Mouse (Mus musculus): Measurements from ENCODE around the gene Elf1.

The Elf1 gene

DNA sequence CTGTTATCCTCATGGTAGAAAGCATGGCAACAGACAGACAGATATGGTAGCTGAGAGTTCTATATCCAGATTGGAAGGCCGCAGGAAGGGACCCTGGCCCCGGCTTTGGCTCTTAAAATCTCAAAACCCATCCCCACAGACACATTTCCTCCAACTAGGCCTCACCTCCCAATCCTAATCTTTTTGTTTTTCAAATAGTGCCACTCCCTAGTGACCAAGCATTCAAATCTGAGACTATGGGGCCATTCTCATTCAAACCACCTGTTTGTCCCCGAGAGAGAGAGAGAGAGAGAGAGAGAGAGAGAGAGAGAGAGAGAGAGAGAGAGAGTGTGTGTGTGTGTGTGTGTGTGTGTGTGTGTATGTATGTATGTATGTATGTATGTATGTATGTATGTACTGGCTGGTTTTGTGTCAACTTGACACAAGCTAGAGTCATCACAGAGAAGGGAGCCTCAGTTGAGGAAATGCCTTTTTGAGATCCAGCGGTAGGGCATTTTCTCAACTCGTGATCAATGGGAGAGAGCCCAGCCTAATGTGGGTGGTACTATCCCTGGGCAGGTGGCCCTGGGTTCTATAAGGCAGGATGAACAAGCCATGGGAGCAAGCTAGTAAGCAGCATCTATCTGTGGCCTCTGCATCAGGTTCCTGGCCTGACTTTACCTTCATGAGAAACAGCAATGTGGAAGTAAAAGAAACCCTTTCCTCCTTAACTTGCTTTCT, 102.7 kb downstream of the Elf1 start:
- DNase-seq = no peak

DNA sequence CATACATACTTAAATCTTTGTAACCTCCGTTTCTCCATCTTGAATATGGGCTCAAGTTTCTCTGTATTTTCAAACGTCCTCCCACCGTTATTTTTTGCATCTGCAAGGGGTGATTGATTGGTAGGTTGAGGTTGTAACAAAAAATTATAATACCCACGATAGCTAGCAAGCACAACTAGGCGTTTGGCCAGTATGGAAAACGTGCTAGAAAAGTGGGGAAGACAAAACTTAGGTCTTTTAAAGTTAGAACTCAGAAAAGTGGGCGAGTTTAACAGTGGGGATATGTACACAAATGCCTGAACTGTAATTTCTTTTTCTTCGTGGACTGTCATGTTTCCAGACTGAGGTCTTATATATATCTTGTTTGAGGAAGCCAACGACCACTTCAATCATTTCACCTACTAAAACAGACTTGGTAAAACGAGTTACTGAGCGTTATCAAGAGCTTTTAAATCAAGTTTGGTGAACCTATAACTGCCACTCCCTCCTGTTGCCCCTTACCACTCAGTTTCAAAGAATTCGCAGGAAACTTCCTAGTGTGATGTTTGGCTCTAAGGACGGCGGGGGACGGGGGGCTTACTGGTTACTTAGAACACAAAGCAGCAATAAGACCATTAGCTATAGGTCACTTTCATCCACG, 105.6 kb downstream of the Elf1 start:
- DNase-seq = no peak

DNA sequence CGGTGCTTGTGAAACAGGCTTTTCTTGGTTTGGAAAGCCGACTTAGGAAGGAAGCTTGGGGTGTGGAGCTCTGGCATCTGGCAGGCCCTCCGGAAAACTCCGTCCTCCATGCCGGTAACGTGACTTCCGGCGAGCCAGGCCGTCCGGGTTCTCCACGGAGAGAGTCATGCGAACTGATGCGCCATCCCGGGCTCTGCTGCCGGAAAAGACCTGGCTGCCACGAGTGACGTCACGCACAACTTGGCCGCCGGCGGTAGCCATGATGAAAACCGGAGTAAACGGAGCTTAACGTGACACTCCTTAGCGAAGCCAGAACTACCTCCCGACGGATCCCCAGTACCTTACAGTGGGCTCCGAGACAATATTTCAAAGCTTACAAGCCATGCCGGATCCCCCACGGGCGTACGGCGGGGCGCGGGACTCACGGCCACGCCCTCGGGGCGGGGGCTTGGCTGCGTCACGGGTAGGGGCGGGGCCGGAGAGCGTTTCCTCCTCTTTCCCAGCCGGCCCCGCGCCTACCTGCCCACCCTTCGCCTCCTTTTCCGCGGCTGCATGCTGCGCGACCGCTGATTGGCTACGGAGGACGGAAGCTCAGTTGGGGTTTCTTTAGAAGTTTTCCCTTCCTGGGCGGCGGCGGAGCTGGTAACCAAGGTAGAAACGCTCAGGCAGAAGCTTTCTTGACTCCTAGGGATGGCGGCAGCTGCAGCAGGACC, 106.3 kb downstream of the Elf1 start, which contains the start of gene Sugt1:
Sugt1 (plus strand) TSS at position 553 of the 713 bp plus-strand sequence.
- DNase-seq = peak; percentile 98

DNA sequence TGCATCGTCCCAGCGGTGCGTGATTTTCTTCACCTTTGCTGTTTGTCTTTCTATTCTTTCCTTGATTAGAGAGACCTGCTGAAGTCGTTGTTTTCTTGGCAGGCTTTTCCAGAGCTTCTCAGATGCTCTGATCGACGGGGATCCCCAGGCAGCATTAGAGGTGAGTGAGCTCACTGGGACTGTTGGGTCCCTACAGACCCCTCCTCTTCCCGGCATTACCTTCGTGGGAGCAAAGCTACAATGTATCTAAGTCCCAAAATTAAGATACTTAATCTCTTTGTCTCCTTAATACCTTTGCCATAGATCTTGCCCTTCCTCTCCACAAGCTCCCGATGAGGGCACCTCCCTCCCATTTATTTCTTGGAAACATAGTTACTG, 106.8 kb downstream of the Elf1 start:
- DNase-seq = no peak

DNA sequence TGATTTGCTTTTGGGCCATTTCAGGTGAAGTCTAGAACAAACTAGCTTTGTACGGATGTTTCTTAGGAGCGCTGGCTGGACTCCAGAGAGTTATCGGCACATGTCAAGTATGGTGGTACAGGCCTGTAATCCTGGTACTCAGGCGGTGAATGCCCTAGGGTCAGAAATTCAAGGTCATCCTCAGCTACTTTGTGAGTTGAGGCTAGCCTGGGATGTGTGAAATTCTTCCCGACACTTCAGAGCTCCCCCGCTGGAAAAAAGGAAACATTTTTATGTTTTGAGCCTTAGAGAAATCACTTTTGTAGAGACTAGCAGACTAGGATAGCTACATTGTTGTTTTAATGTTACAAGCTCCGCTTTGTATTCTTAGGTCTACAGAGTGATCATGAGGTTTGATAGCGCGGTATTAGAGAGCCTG, 107.5 kb downstream of the Elf1 start:
- DNase-seq = no peak

DNA sequence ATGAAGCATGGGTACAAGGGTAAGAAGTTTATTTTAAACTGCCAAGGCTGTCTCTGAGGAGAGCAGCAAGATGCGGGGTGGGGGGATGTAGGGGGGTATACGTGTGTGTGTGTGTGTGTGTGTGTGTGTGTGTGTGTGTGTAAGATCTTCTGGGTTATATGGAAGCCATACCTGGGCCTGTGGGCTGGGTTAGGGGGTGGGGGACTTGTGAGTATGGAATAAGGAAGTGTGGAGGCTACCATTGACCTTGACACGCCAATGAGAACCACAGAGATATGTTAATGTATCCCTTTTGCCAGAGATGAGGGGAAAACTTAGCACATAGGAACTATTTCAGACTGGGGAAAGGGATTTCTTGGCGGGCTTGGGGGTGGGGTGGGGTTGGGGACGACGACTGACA, 108.4 kb downstream of the Elf1 start:
- DNase-seq = no peak

DNA sequence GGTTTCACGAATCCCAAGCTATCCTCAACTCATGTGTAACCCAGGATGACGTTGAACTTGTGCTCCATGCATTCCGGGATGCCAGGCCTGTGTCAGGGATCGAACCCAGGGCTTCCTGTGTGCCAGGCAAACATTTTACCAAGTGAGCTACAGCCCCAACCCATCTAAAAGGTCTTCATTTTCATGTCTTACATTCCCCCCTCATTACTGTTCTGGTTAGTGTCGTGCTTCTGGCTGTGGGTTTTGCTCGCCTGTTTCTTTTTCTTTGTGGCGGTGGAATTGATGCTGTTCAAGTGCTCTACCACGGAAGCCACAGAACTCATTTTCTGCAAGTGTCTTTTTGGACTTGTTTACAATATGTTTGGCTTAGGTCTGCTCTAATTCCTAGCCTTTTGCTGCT, 109.9 kb downstream of the Elf1 start:
- DNase-seq = no peak

DNA sequence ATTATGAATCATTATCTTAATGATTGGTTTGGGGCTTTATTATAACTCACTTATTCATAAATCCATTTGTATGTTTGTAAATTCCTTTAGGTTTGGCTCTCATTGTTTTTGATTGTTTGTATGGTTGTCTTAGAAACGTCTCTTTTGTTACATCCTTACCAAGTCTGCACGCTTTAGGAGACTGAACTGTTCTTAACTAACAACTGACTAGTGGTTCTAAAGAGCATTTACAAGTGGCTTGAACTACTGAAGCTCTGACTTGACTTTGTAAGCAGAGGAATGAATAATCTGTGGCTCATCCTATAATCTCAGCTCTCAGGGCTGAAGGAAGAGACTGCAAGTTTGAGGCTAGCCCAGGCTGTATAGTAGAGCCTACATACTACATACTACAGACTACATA, 110.6 kb downstream of the Elf1 start:
- no peak for DNase-seq

DNA sequence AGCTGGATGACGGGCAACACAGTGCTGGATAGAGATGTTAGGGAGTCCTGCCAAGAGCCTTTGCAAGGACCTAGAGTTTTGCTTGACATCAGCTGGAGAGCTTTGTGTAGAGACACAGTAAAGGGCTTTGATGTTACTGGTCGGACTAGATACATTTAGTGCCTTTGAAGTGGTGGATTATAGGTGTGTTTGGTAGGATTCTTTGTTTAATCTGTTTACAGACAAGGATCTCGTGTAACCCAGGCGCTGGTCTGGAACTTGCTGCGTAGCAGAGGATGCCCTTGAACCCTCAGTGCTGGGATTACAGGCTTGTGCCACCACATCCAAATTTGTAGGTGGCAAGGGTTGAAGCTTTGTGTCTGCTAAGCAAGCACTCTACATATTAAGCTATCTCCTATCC, 113.1 kb downstream of the Elf1 start:
- DNase-seq = no peak

DNA sequence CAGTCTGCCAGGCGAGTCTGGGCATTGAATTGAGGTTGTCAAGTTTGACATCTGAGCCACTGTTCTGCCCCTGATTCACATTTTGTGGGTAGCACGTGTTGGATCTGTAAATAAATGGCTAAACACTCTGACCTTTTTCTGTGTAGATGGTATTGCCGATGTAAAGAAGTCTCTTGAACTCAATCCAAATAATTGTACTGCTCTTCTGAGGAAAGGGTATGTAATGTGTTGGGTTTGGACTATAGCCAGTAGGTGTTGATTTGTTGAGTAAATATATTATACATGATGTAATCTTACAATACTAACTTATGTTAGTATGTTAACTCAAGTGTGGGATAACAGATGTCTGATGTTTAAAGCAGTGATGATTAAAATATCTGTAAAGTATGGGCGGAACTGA, 115.6 kb downstream of the Elf1 start:
- DNase-seq = no peak

DNA sequence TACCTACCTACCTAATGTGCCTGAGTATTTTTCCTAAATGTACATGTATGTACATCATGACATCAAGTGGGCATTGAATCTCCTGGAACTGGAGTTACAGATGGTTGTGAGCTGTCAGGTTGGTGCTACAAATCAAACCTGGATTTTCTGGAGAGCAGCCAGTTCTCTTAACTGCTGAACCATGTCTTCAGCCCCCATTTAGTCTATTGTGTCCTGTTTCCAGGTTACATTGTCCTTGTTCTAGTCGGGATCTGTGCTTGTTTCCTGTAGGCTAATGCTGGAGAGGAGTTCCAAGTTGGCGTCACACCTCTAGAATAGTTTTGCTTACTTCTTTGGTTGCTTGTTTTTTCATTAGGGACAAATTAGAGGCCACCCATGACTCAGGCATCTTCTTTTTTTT, 124.9 kb downstream of the Elf1 start:
- DNase-seq = no peak

DNA sequence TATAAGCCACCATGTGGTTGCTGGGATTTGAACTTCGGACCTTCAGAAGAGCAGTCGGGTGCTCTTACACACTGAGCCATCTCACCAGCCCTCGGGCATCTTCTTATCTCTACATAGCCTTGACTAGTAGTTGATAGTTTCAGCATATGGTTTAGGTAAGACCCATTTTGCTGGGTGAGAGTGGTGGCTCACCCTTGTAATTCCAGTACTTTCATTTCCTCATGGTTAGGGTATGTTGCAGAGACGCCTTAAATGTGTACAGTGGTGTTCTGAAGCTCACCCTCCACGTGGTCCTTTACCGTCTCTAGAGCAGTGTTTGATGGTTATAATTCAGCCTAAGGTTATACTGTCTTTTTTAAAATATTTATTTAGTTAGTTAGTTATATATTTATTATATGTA, 125.4 kb downstream of the Elf1 start:
- DNase-seq = no peak

DNA sequence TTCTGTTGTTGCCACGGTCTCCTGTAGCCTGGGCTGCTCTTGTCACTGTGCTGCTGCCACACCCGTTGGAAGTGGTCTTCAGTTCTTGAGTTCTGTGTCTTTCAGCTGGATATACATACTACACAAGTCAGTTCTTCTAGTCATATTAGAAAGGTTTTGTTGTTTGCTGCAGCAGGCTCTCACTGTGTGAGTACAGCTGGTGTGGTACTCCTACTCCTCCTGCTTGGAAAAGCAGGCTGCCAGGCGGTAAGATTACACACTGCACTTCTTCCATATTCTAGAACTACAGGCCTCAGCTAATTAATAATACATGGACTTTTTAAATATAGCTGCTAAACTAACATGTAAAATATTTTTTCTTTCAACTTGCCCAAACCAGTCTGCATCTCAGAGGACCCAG, 125.9 kb downstream of the Elf1 start:
- no peak for DNase-seq

DNA sequence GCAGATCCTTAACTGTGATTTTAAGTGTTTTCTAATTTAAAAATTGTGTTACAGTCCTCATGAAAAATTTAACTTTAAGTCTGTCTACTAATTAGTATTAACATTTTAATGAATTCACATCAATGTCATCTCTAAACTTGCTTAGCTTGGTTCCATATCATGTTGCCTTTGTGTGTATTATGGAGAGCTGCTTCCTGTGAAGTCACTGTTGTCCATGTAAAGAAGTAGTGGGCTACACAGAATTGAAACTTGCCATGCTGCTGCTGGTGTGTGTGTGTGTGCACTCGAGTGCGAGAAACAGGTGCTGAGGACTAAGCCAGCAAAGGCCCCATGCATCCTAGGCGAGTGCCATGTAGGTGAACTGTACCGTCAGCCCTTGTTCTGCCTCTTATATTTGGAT, 126.4 kb downstream of the Elf1 start:
- DNase-seq = no peak

DNA sequence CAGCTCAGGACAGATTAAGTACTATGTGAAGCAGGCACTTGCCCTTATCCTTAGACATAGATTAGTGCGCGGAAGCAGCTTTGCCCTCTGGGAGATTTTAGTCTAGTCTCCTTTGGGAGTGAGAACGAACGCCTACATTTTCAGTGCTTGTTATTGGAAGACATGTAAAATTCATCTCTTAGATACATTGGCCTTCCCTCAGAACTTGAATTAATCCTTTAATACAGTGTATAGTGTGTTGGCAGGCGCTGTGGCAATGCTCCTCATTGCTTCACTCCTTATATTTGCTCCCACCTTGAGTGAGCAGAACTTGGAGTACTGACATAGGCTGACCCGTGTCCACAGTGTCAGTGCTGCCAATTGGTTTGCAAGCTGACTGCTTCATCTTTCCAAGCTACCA, 127.3 kb downstream of the Elf1 start:
- no peak for DNase-seq

DNA sequence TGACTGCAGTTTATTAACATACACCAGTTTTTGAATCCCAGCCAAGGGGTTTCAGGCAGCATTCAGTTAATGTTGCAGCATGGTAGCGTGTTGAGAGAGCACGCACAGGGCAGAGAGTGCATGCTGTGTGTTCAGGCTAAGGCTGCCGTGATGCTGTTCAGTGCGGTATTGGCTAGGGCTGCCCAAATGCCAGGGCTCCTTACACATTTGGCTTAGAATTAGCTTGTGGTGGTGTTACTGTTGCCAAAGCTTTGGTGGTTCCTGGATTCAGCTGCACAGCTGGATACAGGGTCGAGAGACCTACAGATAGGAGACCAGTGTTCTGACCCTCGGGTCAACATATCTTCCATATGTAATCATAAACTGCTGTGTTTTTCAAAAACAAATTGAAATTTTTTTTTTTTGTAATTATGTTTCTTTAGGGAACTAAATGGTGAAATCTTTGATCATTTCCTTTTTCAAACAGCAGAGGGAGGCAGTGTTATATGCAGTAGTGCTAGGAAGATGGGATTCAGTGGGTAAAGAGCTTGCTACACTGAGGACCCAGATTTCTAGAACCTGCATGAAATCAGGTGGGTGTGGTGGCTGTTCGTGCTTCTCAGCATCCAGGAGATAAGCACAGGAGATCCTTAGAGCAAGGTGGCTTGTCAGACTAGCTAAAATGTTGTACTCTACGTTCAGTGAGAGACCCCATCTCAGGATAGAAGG, 136.3 kb downstream of the Elf1 start:
- no peak for DNase-seq

DNA sequence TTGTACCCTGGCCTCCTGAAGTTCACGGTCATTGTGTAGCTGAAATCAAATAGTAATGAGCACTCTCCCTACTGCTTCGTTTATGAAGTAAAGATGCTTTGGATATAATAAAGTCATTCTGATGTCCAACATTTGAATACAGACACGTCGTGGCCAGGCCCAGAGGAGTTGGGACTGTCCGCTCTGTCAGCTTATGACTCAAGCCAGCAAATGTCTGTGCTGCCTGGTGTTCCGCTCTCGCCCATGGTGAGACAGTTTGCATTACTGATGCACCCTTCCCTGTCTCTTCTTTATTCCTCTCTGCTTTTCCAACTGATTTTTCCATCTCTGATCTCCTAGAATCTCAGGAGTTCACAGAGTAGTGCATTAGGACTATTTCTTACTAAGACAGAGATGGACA, 138.8 kb downstream of the Elf1 start:
- DNase-seq = no peak

DNA sequence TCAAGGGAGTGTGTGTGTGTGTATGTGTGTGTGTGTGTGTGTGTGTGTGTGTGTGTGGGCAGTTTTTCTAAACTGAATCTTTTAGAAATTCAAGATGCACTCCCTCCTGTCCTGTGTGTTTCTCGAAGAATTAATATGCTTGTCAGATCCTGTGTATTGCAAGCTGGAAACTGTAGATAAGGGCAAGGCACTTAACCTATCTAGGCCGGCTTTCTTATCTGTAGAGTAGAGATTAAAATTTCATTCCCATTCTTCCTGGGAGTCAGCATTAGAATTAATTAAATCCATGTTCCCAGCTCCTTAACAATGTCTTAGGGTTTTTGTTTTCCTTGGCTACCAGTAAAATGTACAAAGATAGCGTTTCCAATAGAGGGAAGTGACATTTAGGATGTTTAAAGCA, 140.1 kb downstream of the Elf1 start:
- no peak for DNase-seq

All from kidney, adult 18-20 months (tissue).